Mouse (Mus musculus) forebrain, postnatal 0 days (tissue): ENCODE measurements at regions not wholly inside any gene's neighbourhood (a gene's known extent, or its start where the extent isn't known, plus 50 kb on each side); places are given as distances from the start of the nearest gene placed in this dataset.

Experiments used
- ATAC-seq: fragments of 200-750 bp; cut with Nextera tagmentation; 2 replicates; pipeline ENCODE4 v1.8.0; 2017; ENCODE audit warnings: mild to moderate bottlenecking, moderate library complexity
- DNase-seq: peaks from one replicate; pipeline ENCODE4 v3.0.0-alpha.2; 2015
- H3K27ac ChIP-seq: fragments of 300-500 bp; sonication (generic); 2 replicates; pipeline ENCODE4 v1.5.1; 2014; ENCODE audit warnings: low read depth, mild to moderate bottlenecking, antibody characterized with exemption, low read length, moderate library complexity, mixed read lengths
- H3K27me3 ChIP-seq: fragments of 300-500 bp; sonication (generic); 2 replicates; pipeline ENCODE4 v1.6.1; 2014; ENCODE audit warnings: mild to moderate bottlenecking, low read length, mixed read lengths; ENCODE audit not compliant: insufficient read depth
- H3K36me3 ChIP-seq: fragments of 300-500 bp; sonication (generic); 2 replicates; pipeline ENCODE4 v1.6.1; 2014; ENCODE audit warnings: mild to moderate bottlenecking, moderate library complexity; ENCODE audit not compliant: insufficient read depth
- H3K4me1 ChIP-seq: fragments of 300-500 bp; sonication (generic); 2 replicates; pipeline ENCODE4 v1.6.1; 2014; ENCODE audit warnings: antibody characterized with exemption; ENCODE audit not compliant: insufficient read depth
- H3K4me2 ChIP-seq: fragments of 300-500 bp; sonication (generic); 2 replicates; pipeline ENCODE4 v1.6.1; 2014; ENCODE audit warnings: low read depth, mild to moderate bottlenecking, moderate library complexity
- H3K4me3 ChIP-seq: fragments of 300-500 bp; sonication (generic); 2 replicates; pipeline ENCODE4 v1.5.1; 2014; ENCODE audit warnings: low read depth, low read length, mixed read lengths
- H3K9ac ChIP-seq: fragments of 300-500 bp; sonication (generic); 2 replicates; pipeline ENCODE4 v1.6.1; 2014; ENCODE audit warnings: mild to moderate bottlenecking
- H3K9me3 ChIP-seq: fragments of 300-500 bp; sonication (generic); 2 replicates; pipeline ENCODE4 v1.6.1; 2016; ENCODE audit warnings: low read length
- CTCF ChIP-seq: sonication (generic); IDR thresholded peaks from 2 replicates; pipeline ENCODE4 v1.5.1; 2016; ENCODE audit warnings: antibody characterized with exemption, control low read depth, low read depth
- WGBS: fragments of 180-500 bp; shearing (Covaris S2); extraction: QIAGEN DNeasy Blood & Tissue Kit; methylation state at CpG from one replicate; pipeline ENCODE4 v1.1.7; 2014; 5-methylcytosine and 5-hydroxymethylcytosine counted together

GRCm38 (mm10) chr5:102275621-102276020, 205.6 kb upstream of the Arhgap24 start:
- Histone ChIP-seq H3K4me2 (no peak overlapping the region), H3K9ac (no peak overlapping the region), H3K27ac (no peak overlapping the region), H3K36me3 (no peaks in the 10 kb centered on the region), H3K27me3 (no peaks in the 10 kb centered on the region), H3K4me1 (no peaks in the 10 kb centered on the region), H3K9me3 (no peaks in the 10 kb centered on the region), H3K4me3 (no peak overlapping the region)
- ATAC-seq: no peak
- no peak for DNase-seq
- no peak for TF ChIP-seq CTCF
- WGBS: 85% methylated on average over 3 of the region's 3 CpGs

DNA sequence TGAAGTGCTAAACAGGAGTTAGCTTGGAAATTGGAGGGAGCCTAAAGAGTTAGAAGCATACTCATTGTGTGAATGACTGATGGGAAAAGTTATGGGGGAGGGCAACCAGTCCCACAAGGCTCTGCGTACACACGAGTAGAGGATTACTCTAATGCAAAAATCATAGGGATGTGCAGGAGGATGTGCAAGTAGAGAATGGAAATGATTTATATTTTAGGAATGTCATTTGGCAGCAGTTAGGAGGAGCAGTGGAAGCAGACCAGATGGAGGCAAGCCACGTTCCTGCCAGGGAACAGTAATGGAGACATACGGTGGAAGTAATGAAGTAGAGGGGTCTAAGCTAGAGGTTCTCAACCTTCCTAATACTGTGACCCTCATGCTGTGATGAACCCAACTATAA, 194.1 kb upstream of the Arhgap24 start:
- ATAC-seq: peak; percentile 20; the same call in 1 of the 2 replicates
- Histone ChIP-seq H3K4me2 (no peak overlapping the region), H3K9ac (no peak overlapping the region), H3K36me3 (no peaks in the 10 kb centered on the region), H3K4me3 (no peak overlapping the region), H3K27me3 (no peaks in the 10 kb centered on the region), H3K27ac (no peak overlapping the region), H3K9me3 (no peaks in the 10 kb centered on the region), H3K4me1 (peaks cover 3% of the 10 kb centered on the region; the same call in 1 of the 2 replicates)
- WGBS: 55% methylated on average over 4 of the region's 4 CpGs
- TF ChIP-seq CTCF: no peak
- DNase-seq: peak; percentile 33

GRCm38 (mm10) chr5:102290866-102291265, 190.3 kb upstream of the Arhgap24 start:
- Histone ChIP-seq H3K36me3 (no peaks in the 10 kb centered on the region), H3K27ac (no peak overlapping the region), H3K9me3 (no peaks in the 10 kb centered on the region), H3K9ac (no peak overlapping the region), H3K27me3 (no peaks in the 10 kb centered on the region), H3K4me2 (no peak overlapping the region), H3K4me3 (no peak overlapping the region), H3K4me1 (peaks cover 3% of the 10 kb centered on the region; the same call in 1 of the 2 replicates)
- WGBS: 86% methylated on average over 7 of the region's 7 CpGs
- no peak for TF ChIP-seq CTCF
- DNase-seq: no peak
- ATAC-seq: no peak

- 90% methylated on average over 5 of the region's 5 CpGs for WGBS
- no peak overlapping the region for H3K4me2 ChIP-seq
- H3K36me3 ChIP-seq: no peaks in the 10 kb centered on the region
- H3K27me3 ChIP-seq: no peaks in the 10 kb centered on the region
- H3K4me1 ChIP-seq: no peaks in the 10 kb centered on the region
- H3K27ac ChIP-seq: no peak overlapping the region
- H3K9ac ChIP-seq: no peak overlapping the region
- DNase-seq (no peak), ATAC-seq (no peak)
- no peaks in the 10 kb centered on the region for H3K9me3 ChIP-seq
- no peak overlapping the region for H3K4me3 ChIP-seq
- TF ChIP-seq CTCF: no peak
Observed at GRCm38 (mm10) chr5:102295564-102295963, 185.6 kb upstream of the Arhgap24 start.

- DNase-seq (no peak), ATAC-seq (peak; percentile 23; the same call in 1 of the 2 replicates)
- Histone ChIP-seq H3K9ac (no peak overlapping the region), H3K4me3 (no peak overlapping the region), H3K27me3 (no peaks in the 10 kb centered on the region), H3K36me3 (no peaks in the 10 kb centered on the region), H3K4me2 (no peak overlapping the region), H3K27ac (0 out of 2 replicates have a peak overlapping the region, but pooled peaks have one; percentile 15), H3K9me3 (no peaks in the 10 kb centered on the region), H3K4me1 (no peaks in the 10 kb centered on the region)
- TF ChIP-seq CTCF: no peak
Observed at GRCm38 (mm10) chr5:102306309-102306708, 174.9 kb upstream of the Arhgap24 start.

DNA sequence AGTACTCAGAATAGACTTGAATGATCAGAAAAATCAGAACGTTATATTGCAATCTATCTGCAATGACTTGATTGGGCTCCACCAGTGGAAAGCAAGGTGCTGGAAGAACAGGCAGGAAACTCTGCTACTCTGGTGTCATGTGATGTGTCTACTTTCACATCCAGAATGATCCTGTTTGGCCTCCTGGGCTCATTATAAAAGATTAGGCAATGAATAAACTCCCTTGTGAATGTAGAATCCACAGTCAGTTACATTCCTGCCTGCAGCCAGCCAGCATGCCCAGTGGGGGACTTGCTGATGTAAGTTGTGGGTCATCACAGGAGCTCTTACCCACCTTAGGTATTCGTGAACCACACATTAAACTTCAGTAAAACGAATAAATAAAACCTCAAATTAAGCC, 174.5 kb upstream of the Arhgap24 start:
- H3K27me3 ChIP-seq: no peaks in the 10 kb centered on the region
- no peaks in the 10 kb centered on the region for H3K9me3 ChIP-seq
- H3K4me3 ChIP-seq: no peak overlapping the region
- TF ChIP-seq CTCF: no peak
- H3K36me3 ChIP-seq: no peaks in the 10 kb centered on the region
- WGBS: 27% methylated on average over 3 of the region's 3 CpGs
- peak; percentile 50 for ATAC-seq
- no peaks in the 10 kb centered on the region for H3K4me1 ChIP-seq
- H3K4me2 ChIP-seq: no peak overlapping the region
- H3K9ac ChIP-seq: no peak overlapping the region
- 0 out of 2 replicates have a peak overlapping the region, but pooled peaks have one; percentile 15 for H3K27ac ChIP-seq
- DNase-seq: no peak

- Histone ChIP-seq H3K4me1 (no peaks in the 10 kb centered on the region), H3K27ac (no peak overlapping the region), H3K9me3 (no peaks in the 10 kb centered on the region), H3K4me3 (no peak overlapping the region), H3K27me3 (no peaks in the 10 kb centered on the region), H3K36me3 (no peaks in the 10 kb centered on the region), H3K4me2 (no peak overlapping the region), H3K9ac (no peak overlapping the region)
- TF ChIP-seq CTCF: no peak
- DNase-seq: no peak
- ATAC-seq: no peak
Observed at GRCm38 (mm10) chr5:102311570-102311969, 169.6 kb upstream of the Arhgap24 start.
